Mouse (Mus musculus): Measurements from ENCODE around the gene Chid1. TPM values are rescaled to one million over a fixed set of nuclear protein-coding genes. Genes with fewer than 3 reads are reported as not detected.
A peak's percentile ranks its signal among the peaks of the same experiment; 100 is the strongest.

Chid1 gene
- polyA plus RNA-seq, 1 experiment, result 37.9 TPM

- H3K27me3 ChIP-seq (ENCODE audit: control insufficient read depth, insufficient read depth, low read length), result no peaks in the 10 kb centered on the region
- no peak overlapping the region for H3K4me3 ChIP-seq (replicated peaks; ENCODE audit: insufficient read depth, low read depth, low read length)
- TF ChIP-seq POLR2A (IDR thresholded peaks at IDR 0.05; ENCODE audit: borderline replicate concordance, insufficient read depth, low read length) (no peak), CTCF (IDR thresholded peaks at IDR 0.05; ENCODE audit: borderline replicate concordance, insufficient read depth, low read depth, low read length) (no peak)
- peaks cover 10% of the 10 kb centered on the region for H3K4me1 ChIP-seq (ENCODE audit: control insufficient read depth, insufficient read depth, low read length)
- no peak for DNase-seq
- H3K27ac ChIP-seq (ENCODE audit: insufficient read depth, low read length), result no peak overlapping the region
- 68% methylated on average over 5 of the region's 5 CpGs for WGBS
These were observed 21.4 kb downstream of the Chid1 start for GRCm38 (mm10) chr7:141518296-141518695.

GRCm38 (mm10) chr7:141517638-141518037 lies 22.0 kb downstream of the Chid1 start:
- Histone ChIP-seq H3K4me1 (ENCODE audit: control insufficient read depth, insufficient read depth, low read length) (peaks cover 3% of the 10 kb centered on the region), H3K4me3 (replicated peaks; ENCODE audit: insufficient read depth, low read depth, low read length) (no peak overlapping the region), H3K27ac (ENCODE audit: insufficient read depth, low read length) (no peak overlapping the region), H3K27me3 (ENCODE audit: control insufficient read depth, insufficient read depth, low read length) (no peaks in the 10 kb centered on the region)
- no peak for DNase-seq
- WGBS, result 79% methylated on average over 4 of the region's 4 CpGs
- TF ChIP-seq CTCF (IDR thresholded peaks at IDR 0.05; ENCODE audit: borderline replicate concordance, insufficient read depth, low read depth, low read length) (no peak), POLR2A (IDR thresholded peaks at IDR 0.05; ENCODE audit: borderline replicate concordance, insufficient read depth, low read length) (no peak)

GRCm38 (mm10) chr7:141510681-141511191 lies 28.9 kb downstream of the Chid1 start:
- WGBS, result 10% methylated on average over 8 of the region's 8 CpGs
- peak overlapping the region; percentile 95 for H3K27ac ChIP-seq (ENCODE audit: insufficient read depth, low read length)
- H3K27me3 ChIP-seq (ENCODE audit: control insufficient read depth, insufficient read depth, low read length), result no peaks in the 10 kb centered on the region
- H3K4me3 ChIP-seq (replicated peaks; ENCODE audit: insufficient read depth, low read depth, low read length), result no peak overlapping the region
- no peak for TF ChIP-seq POLR2A (IDR thresholded peaks at IDR 0.05; ENCODE audit: borderline replicate concordance, insufficient read depth, low read length)
- no peak for TF ChIP-seq CTCF (IDR thresholded peaks at IDR 0.05; ENCODE audit: borderline replicate concordance, insufficient read depth, low read depth, low read length)
- peak; percentile 78 to 80 for DNase-seq
- H3K4me1 ChIP-seq (ENCODE audit: control insufficient read depth, insufficient read depth, low read length), result peaks cover 37% of the 10 kb centered on the region

- peak overlapping the region; percentile 95 for H3K27ac ChIP-seq (ENCODE audit: insufficient read depth, low read length)
- peak in 1 of 2 experiments; percentile 83 for DNase-seq
- WGBS, result 9% methylated on average over 5 of the region's 5 CpGs
- peaks cover 37% of the 10 kb centered on the region for H3K4me1 ChIP-seq (ENCODE audit: control insufficient read depth, insufficient read depth, low read length)
- no peak overlapping the region for H3K4me3 ChIP-seq (replicated peaks; ENCODE audit: insufficient read depth, low read depth, low read length)
- TF ChIP-seq CTCF (IDR thresholded peaks at IDR 0.05; ENCODE audit: borderline replicate concordance, insufficient read depth, low read depth, low read length) (no peak), POLR2A (IDR thresholded peaks at IDR 0.05; ENCODE audit: borderline replicate concordance, insufficient read depth, low read length) (no peak)
- H3K27me3 ChIP-seq (ENCODE audit: control insufficient read depth, insufficient read depth, low read length), result no peaks in the 10 kb centered on the region
These were observed 29.5 kb downstream of the Chid1 start for GRCm38 (mm10) chr7:141510196-141510595.

GRCm38 (mm10) chr7:141508160-141508559 lies 31.5 kb downstream of the Chid1 start:
- no peak for TF ChIP-seq POLR2A (IDR thresholded peaks at IDR 0.05; ENCODE audit: borderline replicate concordance, insufficient read depth, low read length)
- TF ChIP-seq CTCF (IDR thresholded peaks at IDR 0.05; ENCODE audit: borderline replicate concordance, insufficient read depth, low read depth, low read length), result no peak
- no peak for DNase-seq

GRCm38 (mm10) chr7:141506278-141506677 lies 33.4 kb downstream of the Chid1 start:
- H3K4me1 ChIP-seq (ENCODE audit: control insufficient read depth, insufficient read depth, low read length), result peaks cover 44% of the 10 kb centered on the region
- H3K27ac ChIP-seq (ENCODE audit: insufficient read depth, low read length), result no peak overlapping the region
- no peak overlapping the region for H3K4me3 ChIP-seq (replicated peaks; ENCODE audit: insufficient read depth, low read depth, low read length)
- no peaks in the 10 kb centered on the region for H3K27me3 ChIP-seq (ENCODE audit: control insufficient read depth, insufficient read depth, low read length)
- 85% methylated on average over 2 of the region's 2 CpGs for WGBS
- TF ChIP-seq POLR2A (IDR thresholded peaks at IDR 0.05; ENCODE audit: borderline replicate concordance, insufficient read depth, low read length) (no peak), CTCF (IDR thresholded peaks at IDR 0.05; ENCODE audit: borderline replicate concordance, insufficient read depth, low read depth, low read length) (no peak)
- no peak for DNase-seq

More at GRCm38 (mm10) chr7:141508160-141508559, 31.5 kb downstream of the Chid1 start:
- H3K27me3 ChIP-seq (ENCODE audit: control insufficient read depth, insufficient read depth, low read length), result no peaks in the 10 kb centered on the region
- peak overlapping the region; percentile 44; the same call in 1 of the 2 replicates for H3K27ac ChIP-seq (ENCODE audit: insufficient read depth, low read length)
- peaks cover 37% of the 10 kb centered on the region for H3K4me1 ChIP-seq (ENCODE audit: control insufficient read depth, insufficient read depth, low read length)
- no peak overlapping the region for H3K4me3 ChIP-seq (replicated peaks; ENCODE audit: insufficient read depth, low read depth, low read length)

- DNase-seq, result peak; percentile 76 to 90
- Histone ChIP-seq H3K4me1 (ENCODE audit: control insufficient read depth, insufficient read depth, low read length) (peaks cover 19% of the 10 kb centered on the region), H3K4me3 (replicated peaks; ENCODE audit: insufficient read depth, low read depth, low read length) (no peak overlapping the region), H3K27me3 (ENCODE audit: control insufficient read depth, insufficient read depth, low read length) (no peaks in the 10 kb centered on the region), H3K27ac (ENCODE audit: insufficient read depth, low read length) (peak overlapping the region; percentile 62)
- 11% methylated on average over 5 of the region's 5 CpGs for WGBS
- no peak for TF ChIP-seq POLR2A (IDR thresholded peaks at IDR 0.05; ENCODE audit: borderline replicate concordance, insufficient read depth, low read length)
- no peak for TF ChIP-seq CTCF (IDR thresholded peaks at IDR 0.05; ENCODE audit: borderline replicate concordance, insufficient read depth, low read depth, low read length)
These were observed 37.1 kb downstream of the Chid1 start for GRCm38 (mm10) chr7:141502556-141502905.

GRCm38 (mm10) chr7:141501820-141502555 lies 37.7 kb downstream of the Chid1 start:
- whole genome bisulfite sequencing, result 37% methylated on average over 7 of the region's 7 CpGs

More at GRCm38 (mm10) chr7:141501820-141502555, 37.7 kb downstream of the Chid1 start:
- H3K27ac ChIP-seq (ENCODE audit: insufficient read depth, low read length), result peak overlapping the region; percentile 62
- TF ChIP-seq CTCF (IDR thresholded peaks at IDR 0.05; ENCODE audit: borderline replicate concordance, insufficient read depth, low read depth, low read length) (no peak), POLR2A (IDR thresholded peaks at IDR 0.05; ENCODE audit: borderline replicate concordance, insufficient read depth, low read length) (no peak)
- H3K27me3 ChIP-seq (ENCODE audit: control insufficient read depth, insufficient read depth, low read length), result no peaks in the 10 kb centered on the region
- H3K4me3 ChIP-seq (replicated peaks; ENCODE audit: insufficient read depth, low read depth, low read length), result no peak overlapping the region
- peaks cover 24% of the 10 kb centered on the region for H3K4me1 ChIP-seq (ENCODE audit: control insufficient read depth, insufficient read depth, low read length)
- DNase-seq, result peak in 1 of 2 experiments; percentile 63

All from cerebellum, adult 2 months (tissue).